Mouse (Mus musculus): Measurements from ENCODE around the gene Dnmbp.
"Not testable (repeated sequence)": the region's sequence is repeated elsewhere in the genome, so short reads cannot be mapped to it uniquely, and the experiment has no call there.

DNA sequence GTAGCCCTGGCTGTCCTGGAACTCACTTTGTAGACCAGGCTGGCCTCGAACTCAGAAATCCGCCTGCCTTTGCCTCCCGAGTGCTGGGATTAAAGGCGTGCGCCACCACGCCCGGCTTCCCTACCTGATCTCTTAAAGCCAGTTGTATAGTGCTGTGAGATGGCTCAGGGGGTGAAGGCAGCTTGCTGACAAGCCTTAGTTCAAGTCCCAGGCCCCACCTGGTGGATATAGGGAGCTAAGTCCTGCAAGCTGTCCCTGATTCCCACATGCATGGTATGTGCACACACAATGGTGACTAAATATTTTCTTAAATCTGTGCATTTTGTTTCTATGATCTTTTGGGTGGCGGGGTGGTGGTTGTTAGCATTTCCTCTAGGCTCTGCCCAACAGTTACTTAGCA is 12.9 kb upstream of the Dnmbp start:
- TF ChIP-seq CTCF, EP300 (IDR thresholded peaks at IDR 0.05; ENCODE audit: low read depth): not testable (repeated sequence)

All from liver, postnatal 0 days (tissue).